Mouse (Mus musculus): ENCODE measurements around the gene Arap1. TPM values are rescaled to one million over a fixed set of nuclear protein-coding genes. Genes with fewer than 3 reads are reported as not detected.

Gene Arap1
- total RNA-seq, 2 experiments from 2014 or later = 41.2 to 63.1 TPM

GRCm38 (mm10) chr7:101361021-101361420 is 13.2 kb downstream of the Arap1 start:
- ATAC-seq (replicated peaks; ENCODE audit: poor library complexity) = peak; percentile 10

- no peak for ATAC-seq (replicated peaks; ENCODE audit: poor library complexity)
These were observed 13.9 kb downstream of the Arap1 start for GRCm38 (mm10) chr7:101361767-101362166.

GRCm38 (mm10) chr7:101362791-101363191 is 14.9 kb downstream of the Arap1 start:
- peak; percentile 79 for ATAC-seq (replicated peaks; ENCODE audit: poor library complexity)

GRCm38 (mm10) chr7:101363914-101364313 is 16.0 kb downstream of the Arap1 start:
- ATAC-seq (replicated peaks; ENCODE audit: poor library complexity) = no peak

GRCm38 (mm10) chr7:101367901-101368852 is 20.3 kb downstream of the Arap1 start:
- ATAC-seq (replicated peaks; ENCODE audit: poor library complexity) = peak; percentile 46

- no peak for ATAC-seq (replicated peaks; ENCODE audit: poor library complexity)
These were observed 21.8 kb downstream of the Arap1 start for GRCm38 (mm10) chr7:101369666-101370065.

GRCm38 (mm10) chr7:101373082-101373481 is 25.2 kb downstream of the Arap1 start:
- no peak for ATAC-seq (replicated peaks; ENCODE audit: poor library complexity)

GRCm38 (mm10) chr7:101374155-101374554 is 26.3 kb downstream of the Arap1 start:
- ATAC-seq (replicated peaks; ENCODE audit: poor library complexity) = peak; percentile 44

GRCm38 (mm10) chr7:101376701-101377340 is 29.0 kb downstream of the Arap1 start:
- no peak for ATAC-seq (replicated peaks; ENCODE audit: poor library complexity)

GRCm38 (mm10) chr7:101377741-101378262 is 29.9 kb downstream of the Arap1 start:
- ATAC-seq (replicated peaks; ENCODE audit: poor library complexity) = peak; percentile 81

GRCm38 (mm10) chr7:101378285-101378684 is 30.4 kb downstream of the Arap1 start:
- no peak for ATAC-seq (replicated peaks; ENCODE audit: poor library complexity)

- ATAC-seq (replicated peaks; ENCODE audit: poor library complexity) = no peak
These were observed 31.1 kb downstream of the Arap1 start for GRCm38 (mm10) chr7:101378796-101379465.

GRCm38 (mm10) chr7:101379732-101380131 is 31.9 kb downstream of the Arap1 start:
- peak; percentile 29; the same call in 1 of the 2 replicates for ATAC-seq (replicated peaks; ENCODE audit: poor library complexity)

GRCm38 (mm10) chr7:101381512-101381911 is 33.6 kb downstream of the Arap1 start:
- no peak for ATAC-seq (replicated peaks; ENCODE audit: poor library complexity)

GRCm38 (mm10) chr7:101382378-101382777 is 34.5 kb downstream of the Arap1 start:
- ATAC-seq (replicated peaks; ENCODE audit: poor library complexity) = peak; percentile 66

- peak; percentile 50 for ATAC-seq (replicated peaks; ENCODE audit: poor library complexity)
These were observed 35.9 kb downstream of the Arap1 start for GRCm38 (mm10) chr7:101383756-101384155.

GRCm38 (mm10) chr7:101384931-101385330 is 37.1 kb downstream of the Arap1 start:
- ATAC-seq (replicated peaks; ENCODE audit: poor library complexity) = no peak

GRCm38 (mm10) chr7:101385331-101385733 is 37.5 kb downstream of the Arap1 start:
- no peak for ATAC-seq (replicated peaks; ENCODE audit: poor library complexity)

- ATAC-seq (replicated peaks; ENCODE audit: poor library complexity) = no peak
These were observed 38.1 kb downstream of the Arap1 start for GRCm38 (mm10) chr7:101385866-101386452.

GRCm38 (mm10) chr7:101389256-101389655 is 41.4 kb downstream of the Arap1 start:
- ATAC-seq (replicated peaks; ENCODE audit: poor library complexity) = peak; percentile 43
